Mouse (Mus musculus) spleen, embryonic (tissue): ENCODE measurements around the gene Lenep.

ENCODE experiments used
- CTCF ChIA-PET: fragments of 350-600 bp; sonication (Branson Sonifier 250); formaldehyde crosslinking; loops from one replicate; lab custom pipeline; 2022; lab: Charles Lee

Lenep gene

DNA sequence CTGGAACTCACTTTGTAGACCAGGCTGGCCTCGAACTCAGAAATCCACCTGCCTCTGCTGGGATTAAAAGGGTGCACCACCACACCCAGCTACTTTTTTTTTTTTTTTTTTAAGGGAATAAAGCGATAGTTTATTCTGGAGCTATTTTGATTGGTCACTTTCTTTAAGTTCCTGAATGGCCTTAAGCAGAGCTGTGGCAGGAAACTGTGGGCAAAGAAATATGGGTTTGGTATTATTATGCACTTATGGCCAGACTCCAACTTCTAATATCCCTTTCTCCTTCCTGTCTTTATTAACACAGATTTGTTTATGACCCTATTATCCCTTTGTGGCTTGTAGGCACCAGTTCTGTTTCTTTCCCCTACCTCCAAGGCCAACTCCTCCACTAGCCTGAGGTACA, 17.8 kb upstream of the Lenep start:
- CTCF ChIA-PET, result no interaction called here

GRCm38 (mm10) chr3:89419981-89420380, 17.4 kb upstream of the Lenep start:
- CTCF ChIA-PET, result no interaction called here

GRCm38 (mm10) chr3:89419571-89419970, 17.0 kb upstream of the Lenep start:
- CTCF ChIA-PET, result no interaction called here

GRCm38 (mm10) chr3:89418861-89419250, 16.3 kb upstream of the Lenep start:
- CTCF ChIA-PET, result no interaction called here

GRCm38 (mm10) chr3:89418170-89418860, 15.7 kb upstream of the Lenep start, which contains the start of the genes Cks1b and Shc1:
Gene Cks1b, minus strand, starts transcription at chr3:89418383.
Gene Shc1, plus strand, starts transcription at chr3:89418443.
- CTCF ChIA-PET, result no interaction called here

- CTCF ChIA-PET, result no interaction called here
These were observed 15.2 kb upstream of the Lenep start for GRCm38 (mm10) chr3:89417840-89418169.

DNA sequence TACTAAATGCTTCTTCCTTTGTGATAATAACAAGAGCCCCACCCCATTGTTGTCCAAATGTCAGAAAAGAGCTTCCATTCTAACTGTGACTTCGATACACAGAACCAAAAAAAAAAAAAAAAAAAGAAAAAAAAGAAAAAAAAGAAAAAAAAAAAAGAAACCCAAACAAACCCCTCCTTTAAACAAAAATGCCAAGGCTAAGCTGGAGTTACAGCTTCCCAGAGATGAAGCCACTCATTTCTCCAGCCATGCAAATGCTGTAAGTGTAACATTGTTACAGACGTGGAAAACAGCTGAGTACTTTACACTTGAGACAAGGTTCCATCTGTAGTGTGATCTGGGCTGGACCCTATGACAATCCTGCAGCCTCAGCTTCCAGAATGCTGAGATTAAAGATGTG, 14.5 kb upstream of the Lenep start:
- CTCF ChIA-PET, result interaction anchor here (0.6 to 0.7 kb wide), 4 partner anchors 27 to 79 kb away, joined by 4 to 9 read pairs (median 4); no protein-coding TSS in a partner anchor

- CTCF ChIA-PET, result interaction anchor here (0.5 kb wide), 1 partner anchor 558 kb away, joined by 8 read pairs; no protein-coding TSS in a partner anchor
These were observed 13.6 kb upstream of the Lenep start for GRCm38 (mm10) chr3:89416158-89416557.

DNA sequence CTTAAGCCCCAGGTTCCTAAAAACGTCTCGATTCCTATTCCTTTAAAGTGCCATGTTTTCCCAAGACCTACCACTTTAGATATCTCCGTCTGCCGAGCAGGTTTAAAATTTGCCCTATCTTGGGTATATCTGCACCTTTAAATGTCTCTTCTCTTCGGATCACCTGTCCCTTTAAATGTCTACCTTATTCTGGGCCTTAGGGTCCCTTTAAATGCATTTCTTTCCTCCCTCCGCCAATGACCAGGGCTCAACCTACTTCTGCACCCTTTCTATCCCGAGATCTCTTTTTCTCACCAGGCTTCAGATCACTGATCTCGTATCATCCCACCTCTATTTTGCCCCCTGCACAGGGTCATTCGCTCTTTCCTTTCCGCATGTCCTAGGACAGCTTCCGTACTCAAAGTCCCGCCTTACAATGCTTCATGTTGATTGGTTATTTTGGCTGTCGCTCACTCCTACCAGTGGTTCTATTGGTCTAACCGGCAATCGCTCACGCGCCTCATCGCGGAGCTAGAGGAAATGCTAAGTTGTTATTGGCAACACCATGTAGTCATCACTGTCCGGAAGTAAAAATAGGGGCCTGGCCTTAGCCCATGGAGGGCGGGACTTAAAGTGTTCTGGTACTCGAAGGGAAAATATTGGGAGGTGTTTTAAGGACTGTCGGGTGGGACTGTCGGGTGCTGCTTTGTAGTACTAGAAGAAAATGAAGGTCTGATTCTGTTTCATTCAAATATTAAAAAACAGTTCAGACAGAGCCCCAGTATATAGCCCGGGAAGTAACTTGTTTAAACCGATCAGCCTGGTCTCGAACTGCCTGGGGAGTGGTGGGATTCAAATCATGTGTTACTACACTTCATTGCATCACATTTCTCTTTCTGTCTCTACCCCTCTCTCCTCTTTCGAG, 9.1 kb upstream of the Lenep start, which contains the start of gene Flad1:
Gene Flad1, minus strand, starts transcription at position 381 of the 904 bp plus-strand sequence.
- CTCF ChIA-PET, result no interaction called here

- CTCF ChIA-PET, result no interaction called here
These were observed 8.3 kb upstream of the Lenep start for GRCm38 (mm10) chr3:89410864-89411263.

- CTCF ChIA-PET, result interaction anchor here (0.6 kb wide), 1 partner anchor 49 kb away, joined by 4 read pairs; no protein-coding TSS in a partner anchor
These were observed 7.1 kb upstream of the Lenep start for GRCm38 (mm10) chr3:89409701-89410100.

DNA sequence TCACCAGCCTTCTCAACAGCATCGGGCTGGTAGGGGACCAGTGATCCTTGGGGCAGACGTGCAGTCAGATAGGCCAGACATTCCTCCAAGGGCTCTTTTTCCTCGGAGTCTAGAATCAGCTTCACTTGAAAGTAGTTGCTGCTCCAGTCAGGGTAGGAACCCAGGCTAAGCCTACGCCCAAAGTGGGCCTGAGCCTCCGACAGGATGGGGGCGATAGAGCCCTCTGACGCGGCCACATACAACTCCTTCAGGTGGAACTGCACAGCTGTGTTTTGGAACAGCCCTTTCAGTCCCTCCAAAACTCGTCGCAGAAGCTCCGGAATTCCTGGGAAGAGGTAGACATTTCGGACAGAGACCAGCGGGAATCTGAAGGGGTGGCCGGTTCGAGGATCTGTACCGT, 5.9 kb upstream of the Lenep start:
- CTCF ChIA-PET, result interaction anchor here (1.2 kb wide), 1 partner anchor 59 kb away, joined by 3 read pairs; no protein-coding TSS in a partner anchor

- CTCF ChIA-PET, result no interaction called here
These were observed 4.3 kb upstream of the Lenep start for GRCm38 (mm10) chr3:89406887-89407286.

- CTCF ChIA-PET, result interaction anchor here (0.6 kb wide), 1 partner anchor 9 kb away, joined by 3 read pairs; no protein-coding TSS in a partner anchor
These were observed 1.3 kb downstream of the Lenep start for GRCm38 (mm10) chr3:89401329-89401728.

GRCm38 (mm10) chr3:89396654-89397005, 6.0 kb downstream of the Lenep start:
- CTCF ChIA-PET, result interaction anchor here (0.7 to 1.3 kb wide), 4 partner anchors 12 to 62 kb away, joined by 3 to 5 read pairs (median 4); no protein-coding TSS in a partner anchor

GRCm38 (mm10) chr3:89395806-89396653, 6.6 kb downstream of the Lenep start:
- CTCF ChIA-PET, result interaction anchor here (0.7 to 1.3 kb wide), 4 partner anchors 11 to 63 kb away, joined by 3 to 5 read pairs (median 4); no protein-coding TSS in a partner anchor

GRCm38 (mm10) chr3:89395419-89395805, 7.2 kb downstream of the Lenep start:
- CTCF ChIA-PET, result interaction anchor here (1.3 kb wide), 1 partner anchor 15 kb away, joined by 5 read pairs; no protein-coding TSS in a partner anchor

DNA sequence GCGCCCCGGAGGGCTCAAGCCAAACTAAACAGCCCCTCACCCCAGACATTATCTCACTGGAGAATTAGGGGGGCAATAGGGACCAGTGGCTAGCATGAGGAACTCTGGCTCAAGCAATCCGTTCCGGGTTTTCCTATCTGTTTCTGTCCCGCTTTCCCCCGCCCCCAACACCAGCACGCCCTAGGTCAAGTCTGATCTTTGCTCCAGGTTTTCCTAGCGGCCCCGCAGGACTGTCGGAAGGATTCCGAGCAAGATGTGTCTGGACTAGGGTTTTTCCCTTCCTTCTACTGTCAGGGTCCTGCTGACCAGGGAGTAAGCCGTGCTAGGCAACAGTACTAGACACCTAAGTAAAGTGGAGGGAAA, 7.7 kb downstream of the Lenep start:
- CTCF ChIA-PET, result no interaction called here

DNA sequence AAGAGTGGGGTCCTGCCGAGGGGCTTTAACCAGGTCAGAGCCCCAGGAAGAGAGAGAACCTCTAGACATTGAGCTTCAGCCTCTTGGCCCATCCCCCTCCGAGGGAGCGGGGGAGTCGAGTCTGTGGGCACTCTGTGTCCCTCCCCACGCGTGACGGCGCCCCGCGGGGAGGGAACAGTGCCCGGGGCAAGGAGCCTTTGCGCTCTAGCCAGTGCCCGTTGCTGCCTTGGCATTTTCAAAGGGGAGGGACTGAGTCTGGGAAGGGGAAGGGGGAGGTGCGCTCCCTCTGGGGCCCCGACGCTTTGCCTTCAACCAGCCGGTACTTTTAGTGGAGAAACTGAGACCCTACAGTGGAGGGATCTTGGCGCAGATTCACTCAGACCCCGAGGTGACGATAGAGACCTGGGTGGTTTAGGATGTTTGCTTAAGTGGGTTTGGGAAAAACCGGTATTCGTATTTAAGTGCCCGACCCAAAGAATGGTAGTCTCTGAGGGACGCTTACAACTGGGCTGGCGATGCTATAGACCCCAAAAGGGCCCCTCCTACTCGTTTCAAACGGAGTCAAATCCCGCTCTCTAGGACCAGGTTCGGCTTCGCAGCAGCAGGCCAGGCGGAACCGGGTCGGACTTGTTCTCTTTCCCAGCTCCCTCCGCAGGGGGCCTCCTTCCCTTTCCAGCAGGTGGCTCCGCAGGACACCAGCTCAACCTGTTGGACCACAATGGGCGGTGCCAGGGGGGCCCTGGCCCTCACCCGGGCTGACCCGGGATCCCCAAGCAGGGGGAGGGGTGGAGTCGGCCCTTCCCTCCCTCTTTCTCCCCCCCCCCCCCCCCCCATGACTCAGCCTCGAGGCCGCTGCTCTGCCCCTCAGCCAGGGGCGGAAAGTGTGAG, 8.3 kb downstream of the Lenep start, which contains the start of gene Zbtb7b:
Gene Zbtb7b, minus strand, starts transcription at position 771 of the 888 bp plus-strand sequence.
- CTCF ChIA-PET, result no interaction called here

DNA sequence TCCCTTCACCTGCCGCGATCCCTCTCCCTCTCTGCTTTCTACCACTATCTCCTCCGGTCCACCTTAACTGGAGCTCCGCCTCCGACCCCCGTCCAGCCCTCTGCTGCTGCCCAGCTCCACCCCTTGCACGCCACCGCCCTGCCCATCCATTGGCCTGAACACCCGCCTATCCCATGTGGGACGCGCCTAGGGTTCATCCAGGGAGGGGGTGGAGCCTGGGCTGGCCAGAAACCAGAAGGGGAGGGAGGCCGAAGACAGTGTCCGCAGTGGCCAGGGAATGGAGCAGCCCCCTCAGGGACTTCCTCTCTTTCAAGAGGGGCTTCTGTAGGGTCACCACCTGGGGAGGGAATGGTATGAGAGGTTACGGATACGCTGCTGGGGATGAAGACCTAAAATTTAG, 9.0 kb downstream of the Lenep start:
- CTCF ChIA-PET, result interaction anchor here (0.6 kb wide), 1 partner anchor 43 kb away, joined by 3 read pairs; the partner anchor contains the start of gene Pbxip1
